Mouse (Mus musculus) heart, postnatal 0 days (tissue): Measurements from ENCODE around the gene Ubash3a.

Source experiments
- CTCF ChIP-seq: IDR thresholded peaks from 2 replicates; pipeline ENCODE4 v1.5.1; 2016; ENCODE audit warnings: antibody characterized with exemption, control low read depth, low read depth
- EP300 ChIP-seq: IDR thresholded peaks from 2 replicates; pipeline ENCODE4 v1.6.1; 2016; ENCODE audit warnings: antibody characterized with exemption, low read depth

DNA sequence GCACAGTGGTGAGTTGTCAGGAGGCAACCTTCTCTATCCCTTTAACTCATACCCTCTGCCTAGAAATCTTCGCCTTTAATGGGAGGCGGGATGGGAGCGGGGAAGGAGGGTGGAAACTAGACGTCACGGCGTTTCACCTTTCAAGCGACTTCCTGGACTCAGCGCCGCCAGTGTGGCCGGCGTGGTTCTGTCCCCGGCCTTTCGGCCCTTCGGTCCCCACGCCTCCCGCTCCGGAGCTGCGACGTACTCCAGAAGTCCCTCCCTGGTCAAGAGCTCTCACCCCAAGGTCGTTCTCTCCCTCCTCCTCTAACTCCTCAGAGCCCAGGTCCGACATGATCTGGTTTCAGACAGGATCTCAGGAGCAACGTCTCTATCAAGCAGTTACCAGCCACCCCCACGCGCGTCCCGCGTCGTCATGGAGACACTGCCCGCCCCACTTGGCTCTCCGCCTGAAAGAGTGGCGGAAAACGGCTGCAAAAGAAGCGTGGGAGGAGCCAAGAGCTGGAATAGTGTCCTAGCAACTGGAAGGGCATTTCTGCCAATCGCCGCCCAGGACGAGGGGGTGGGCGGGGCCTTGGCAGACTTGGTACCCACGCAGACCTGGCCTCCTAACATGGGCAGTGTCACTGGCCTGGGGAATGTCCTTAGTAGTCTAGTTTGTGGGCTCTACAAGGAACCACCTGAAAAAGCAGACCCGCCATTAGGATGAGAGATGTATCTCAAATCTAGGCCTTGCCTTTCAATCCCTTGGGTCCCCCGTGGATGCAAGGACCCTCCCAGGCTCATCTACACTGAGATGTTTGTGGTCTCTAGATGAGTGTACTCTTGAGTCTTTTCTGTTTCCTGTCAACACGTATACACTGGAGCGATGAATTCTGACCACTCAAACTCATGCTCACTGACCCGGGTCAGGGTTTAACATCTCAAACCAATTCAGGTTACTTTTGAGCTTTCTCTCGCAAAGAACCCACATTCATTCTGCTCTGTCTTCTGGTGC lies 69.5 kb downstream of the Ubash3a start, which contains the start of gene Rsph1:
- no peak for TF ChIP-seq EP300
- TF ChIP-seq CTCF: no peak
